Mouse (Mus musculus) megakaryocyte progenitor cell, adult 5-6 weeks (primary cell): ENCODE measurements around the gene Plppr5. TPM values are rescaled to one million over a fixed set of nuclear protein-coding genes. Genes with fewer than 3 reads are reported as not detected.

ENCODE experiments used
- ATAC-seq: replicated peaks from 2 replicates; pipeline ENCODE4 v1.8.0; 2016; ENCODE audit warnings: mild to moderate bottlenecking, moderate TSS enrichment, inconsistent platforms; ENCODE audit not compliant: poor library complexity
- total RNA-seq, 2 experiments: library from RNA; stranded (forward) in 1 of 2; stranded (reverse) in 1 of 2; fragments of 157-497, 149-512 nt in 1 of 2; fragments of 200-1000 nt in 1 of 2; gene quantifications; 2 replicates each; pipeline versions ENCODE4 v1.2.3 to v1.2.4; 2015 to 2017

Gene Plppr5
- total RNA-seq (2015) = not detected in 2 replicates
- not detected in 2 replicates for total RNA-seq (2017)

GRCm38 (mm10) chr3:117574529-117575252 is at the start of gene Plppr5:
Gene Plppr5, plus strand, starts transcription at chr3:117574836.
- ATAC-seq = 0 out of 2 replicates have a peak, but pooled peaks have one; percentile 23

GRCm38 (mm10) chr3:117549899-117550298 is 24.7 kb upstream of the Plppr5 start:
- ATAC-seq = no peak

- ATAC-seq = no peak
Measured at GRCm38 (mm10) chr3:117550526-117550925, 24.1 kb upstream of the Plppr5 start.

- ATAC-seq = no peak
Measured at GRCm38 (mm10) chr3:117556972-117557371, 17.7 kb upstream of the Plppr5 start.

- ATAC-seq = 0 out of 2 replicates have a peak, but pooled peaks have one; percentile 31
Measured at GRCm38 (mm10) chr3:117575253-117575927, 754 bp downstream of the Plppr5 start.

- no peak for ATAC-seq
Measured at GRCm38 (mm10) chr3:117575928-117576254, 1.3 kb downstream of the Plppr5 start.

- ATAC-seq = no peak
Measured at GRCm38 (mm10) chr3:117577349-117577748, 2.7 kb downstream of the Plppr5 start.

GRCm38 (mm10) chr3:117582628-117583027 is 8.0 kb downstream of the Plppr5 start:
- no peak for ATAC-seq

- ATAC-seq = no peak
Measured at GRCm38 (mm10) chr3:117602404-117602803, 27.8 kb downstream of the Plppr5 start.

- no peak for ATAC-seq
Measured at GRCm38 (mm10) chr3:117603458-117603857, 28.8 kb downstream of the Plppr5 start.

GRCm38 (mm10) chr3:117606383-117606782 is 31.7 kb downstream of the Plppr5 start:
- no peak for ATAC-seq

- no peak for ATAC-seq
Measured at GRCm38 (mm10) chr3:117611453-117611852, 36.8 kb downstream of the Plppr5 start.

GRCm38 (mm10) chr3:117614856-117615255 is 40.2 kb downstream of the Plppr5 start:
- no peak for ATAC-seq

- no peak for ATAC-seq
Measured at GRCm38 (mm10) chr3:117625257-117626001, 50.8 kb downstream of the Plppr5 start.

GRCm38 (mm10) chr3:117628799-117629198 is 54.2 kb downstream of the Plppr5 start:
- ATAC-seq = no peak

GRCm38 (mm10) chr3:117630332-117630731 is 55.7 kb downstream of the Plppr5 start:
- ATAC-seq = no peak

GRCm38 (mm10) chr3:117648612-117649011 is 74.0 kb downstream of the Plppr5 start:
- no peak for ATAC-seq

GRCm38 (mm10) chr3:117664316-117664715 is 89.7 kb downstream of the Plppr5 start:
- ATAC-seq = no peak

GRCm38 (mm10) chr3:117679189-117679588 is 104.6 kb downstream of the Plppr5 start:
- ATAC-seq = no peak

GRCm38 (mm10) chr3:117684640-117685039 is 110.0 kb downstream of the Plppr5 start:
- ATAC-seq = no peak

GRCm38 (mm10) chr3:117686036-117686435 is 111.4 kb downstream of the Plppr5 start:
- no peak for ATAC-seq

GRCm38 (mm10) chr3:117686648-117687047 is 112.0 kb downstream of the Plppr5 start:
- no peak for ATAC-seq
